Mouse (Mus musculus) ES-Bruce4 (cell line): ENCODE data around the gene Wdr77. TPM values are rescaled to one million over a fixed set of nuclear protein-coding genes. Genes with fewer than 3 reads are reported as not detected.
"Not testable (repeated sequence)": the region's sequence is repeated elsewhere in the genome, so short reads cannot be mapped to it uniquely, and the experiment has no call there.

Source experiments
- H3K27ac ChIP-seq: 2 replicates; pipeline ENCODE4 v1.5.1; 2012; ENCODE audit warnings: low read length, inconsistent platforms; ENCODE audit not compliant: insufficient read depth
- H3K27me3 ChIP-seq: 2 replicates; pipeline ENCODE4 v1.6.1; 2012; ENCODE audit warnings: mild to moderate bottlenecking, low read length, inconsistent platforms; ENCODE audit not compliant: control insufficient read depth, poor library complexity, insufficient read depth, severe bottlenecking
- H3K36me3 ChIP-seq: 2 replicates; pipeline ENCODE4 v1.6.1; 2012; ENCODE audit warnings: inconsistent platforms, mild to moderate bottlenecking, low read length, moderate library complexity; ENCODE audit not compliant: control insufficient read depth, poor library complexity, insufficient read depth, severe bottlenecking
- H3K4me1 ChIP-seq: one replicate; pipeline ENCODE4 v1.8.1; 2011; ENCODE audit warnings: low read length; ENCODE audit not compliant: control insufficient read depth, insufficient read depth
- H3K4me3 ChIP-seq: 2 replicates; pipeline ENCODE4 v1.5.1; 2011; ENCODE audit warnings: low read depth, mild to moderate bottlenecking, low read length
- H3K9ac ChIP-seq: 2 replicates; pipeline ENCODE4 v1.6.1; 2012; ENCODE audit warnings: low read depth, mild to moderate bottlenecking, inconsistent platforms; ENCODE audit not compliant: poor library complexity, severe bottlenecking
- H3K9me3 ChIP-seq: replicated peaks from 2 replicates; pipeline ENCODE4 v1.6.1; 2012; ENCODE audit warnings: mild to moderate bottlenecking, low read length, inconsistent platforms; ENCODE audit not compliant: control insufficient read depth, poor library complexity, insufficient read depth, severe bottlenecking
- CTCF ChIP-seq: IDR thresholded peaks from one replicate; pipeline ENCODE4 v1.8.1; 2011; ENCODE audit warnings: low read depth, low read length
- EP300 ChIP-seq: IDR thresholded peaks from 2 replicates; pipeline ENCODE4 v1.6.1; 2011; ENCODE audit warnings: low read depth, low read length; ENCODE audit not compliant: insufficient read depth
- POLR2A ChIP-seq: IDR thresholded peaks from one replicate; pipeline ENCODE4 v1.8.1; 2011; ENCODE audit warnings: low read length; ENCODE audit not compliant: insufficient read depth
- polyA plus RNA-seq: library from polyadenylated mRNA; stranded (reverse); fragments of >200 nt; gene quantifications from 2 replicates; pipeline ENCODE4 v1.2.4, GENCODE M21; 2011; ENCODE audit warnings: low read depth; ENCODE audit not compliant: missing spikeins, insufficient read depth, insufficient read length

The Wdr77 gene
- 135 and 144 TPM in 2 replicates for polyA plus RNA-seq

- TF ChIP-seq POLR2A = peak; percentile 66
- no peak for TF ChIP-seq EP300
- no peak for TF ChIP-seq CTCF
- Histone ChIP-seq H3K27me3 (no peaks in the 10 kb centered on the region), H3K4me1 (no peaks in the 10 kb centered on the region), H3K9me3 (no peaks in the 10 kb centered on the region), H3K27ac (peak within 1 kb of the TSS; percentile 32; the same call in 1 of the 2 replicates), H3K4me3 (peak within 1 kb of the TSS; percentile 89), H3K36me3 (peaks cover 54% of the 10 kb centered on the region), H3K9ac (peak within 1 kb of the TSS; percentile 92)
Observed at GRCm38 (mm10) chr3:105958974-105959580, at the start of gene Wdr77. Gene Wdr77, plus strand, starts transcription at chr3:105959369.

GRCm38 (mm10) chr3:105910519-105911190 is 48.5 kb upstream of the Wdr77 start:
- Histone ChIP-seq H3K4me3 (no peak overlapping the region), H3K27me3 (0 out of 2 replicates have a peak, but pooled peaks cover 2% of the 10 kb centered on the region)
- TF ChIP-seq CTCF (no peak), EP300 (no peak)

GRCm38 (mm10) chr3:105912097-105912880 is 46.9 kb upstream of the Wdr77 start:
- Histone ChIP-seq H3K9me3 (no peaks in the 10 kb centered on the region), H3K27me3 (0 out of 2 replicates have a peak, but pooled peaks cover 2% of the 10 kb centered on the region), H3K4me1 (no peaks in the 10 kb centered on the region), H3K27ac (no peak overlapping the region), H3K4me3 (no peak overlapping the region), H3K36me3 (no peaks in the 10 kb centered on the region), H3K9ac (no peak overlapping the region)
- TF ChIP-seq POLR2A (no peak), EP300 (no peak), CTCF (no peak)

More at GRCm38 (mm10) chr3:105910519-105911190, 48.5 kb upstream of the Wdr77 start:
- Histone ChIP-seq H3K9ac (no peak overlapping the region), H3K9me3 (no peaks in the 10 kb centered on the region), H3K4me1 (no peaks in the 10 kb centered on the region), H3K27ac (no peak overlapping the region), H3K36me3 (no peaks in the 10 kb centered on the region)

- Histone ChIP-seq H3K9me3 (no peaks in the 10 kb centered on the region), H3K36me3 (no peaks in the 10 kb centered on the region), H3K27ac (no peak overlapping the region), H3K27me3 (0 out of 2 replicates have a peak, but pooled peaks cover 2% of the 10 kb centered on the region), H3K4me3 (no peak overlapping the region), H3K9ac (no peak overlapping the region), H3K4me1 (no peaks in the 10 kb centered on the region)
- TF ChIP-seq POLR2A (no peak), EP300 (no peak), CTCF (no peak)
Observed at GRCm38 (mm10) chr3:105913839-105914681, 45.1 kb upstream of the Wdr77 start.

GRCm38 (mm10) chr3:105915281-105915680 is 43.9 kb upstream of the Wdr77 start:
- TF ChIP-seq CTCF (no peak), POLR2A (no peak), EP300 (no peak)
- Histone ChIP-seq H3K4me1 (no peaks in the 10 kb centered on the region), H3K36me3 (no peaks in the 10 kb centered on the region), H3K27me3 (0 out of 2 replicates have a peak, but pooled peaks cover 2% of the 10 kb centered on the region), H3K9ac (no peak overlapping the region), H3K27ac (no peak overlapping the region), H3K4me3 (no peak overlapping the region), H3K9me3 (no peaks in the 10 kb centered on the region)

- not testable (repeated sequence) for H3K27me3 ChIP-seq, H3K36me3 ChIP-seq
Observed at GRCm38 (mm10) chr3:105916455-105916854, 42.7 kb upstream of the Wdr77 start.

More at GRCm38 (mm10) chr3:105916455-105916854, 42.7 kb upstream of the Wdr77 start:
- not testable (repeated sequence) for H3K4me3 ChIP-seq, H3K9ac ChIP-seq, H3K4me1 ChIP-seq, H3K9me3 ChIP-seq, H3K27ac ChIP-seq
